Mouse (Mus musculus): ENCODE data around the gene Vill. TPM values are rescaled to one million over a fixed set of nuclear protein-coding genes. Genes with fewer than 3 reads are reported as not detected.
A peak's percentile ranks its signal among the peaks of the same experiment; 100 is the strongest.

The Vill gene
- polyA plus RNA-seq, 1 experiment from 2014 or later, result 9.3 TPM

DNA sequence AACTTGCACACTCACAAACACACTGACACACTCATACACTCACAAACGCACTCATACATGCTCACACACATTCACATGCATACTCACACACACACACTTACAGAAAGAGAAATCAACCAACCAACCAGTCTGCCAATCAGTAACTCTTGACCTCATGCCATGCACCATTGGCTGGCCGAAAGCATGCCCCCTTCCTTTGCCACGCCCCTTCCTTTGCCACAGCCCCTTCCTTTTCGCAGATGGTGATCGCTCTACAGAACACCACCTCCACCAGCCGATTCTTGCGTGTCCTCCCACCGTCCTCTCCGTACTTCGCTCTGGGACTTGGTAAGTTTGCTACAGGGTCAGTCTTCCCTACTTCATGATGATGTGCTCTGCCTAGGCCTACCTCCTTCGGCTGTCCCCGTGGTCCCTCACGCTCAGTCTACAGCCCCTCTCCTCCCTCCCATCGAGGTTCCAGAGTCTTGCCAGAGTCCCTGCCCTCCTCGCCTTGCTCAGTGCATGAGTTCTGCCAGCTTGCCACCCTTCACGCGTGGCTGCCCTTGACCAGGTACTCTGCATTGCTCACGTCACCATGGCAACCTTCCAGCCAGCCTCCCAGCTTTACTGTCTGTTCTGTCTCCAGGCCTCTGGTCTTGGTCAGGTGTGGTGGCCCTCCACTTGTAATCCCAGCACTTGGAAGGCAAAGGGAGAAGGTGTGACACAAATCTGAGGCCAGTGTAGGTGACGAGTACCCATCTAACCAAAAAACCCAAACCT, 67.0 kb downstream of the Vill start:
- Histone ChIP-seq H3K36me3 (replicated peaks; ENCODE audit: insufficient read depth, low read length) (no peaks in the 10 kb centered on the region), H3K4me1 (ENCODE audit: insufficient read depth) (no peaks in the 10 kb centered on the region), H3K4me3 (ENCODE audit: low read depth, low read length) (no peak overlapping the region), H3K27me3 (ENCODE audit: insufficient read depth, low read length) (no peaks in the 10 kb centered on the region), H3K27ac (ENCODE audit: low read depth) (no peak overlapping the region), H3K9me3 (ENCODE audit: low read length) (no peaks in the 10 kb centered on the region), H3K4me2 (ENCODE audit: low read depth, low read length) (no peak overlapping the region), H3K9ac (replicated peaks) (no peak overlapping the region)
- DNase-seq, result no peak
- TF ChIP-seq EP300 (IDR thresholded peaks at IDR 0.05; ENCODE audit: low read depth) (no peak), CTCF (IDR thresholded peaks at IDR 0.05; ENCODE audit: low read depth) (no peak)
- ATAC-seq, result no peak
- WGBS (ENCODE audit: insufficient replicate concordance), result 76% methylated on average over 19 of the region's 19 CpGs

DNA sequence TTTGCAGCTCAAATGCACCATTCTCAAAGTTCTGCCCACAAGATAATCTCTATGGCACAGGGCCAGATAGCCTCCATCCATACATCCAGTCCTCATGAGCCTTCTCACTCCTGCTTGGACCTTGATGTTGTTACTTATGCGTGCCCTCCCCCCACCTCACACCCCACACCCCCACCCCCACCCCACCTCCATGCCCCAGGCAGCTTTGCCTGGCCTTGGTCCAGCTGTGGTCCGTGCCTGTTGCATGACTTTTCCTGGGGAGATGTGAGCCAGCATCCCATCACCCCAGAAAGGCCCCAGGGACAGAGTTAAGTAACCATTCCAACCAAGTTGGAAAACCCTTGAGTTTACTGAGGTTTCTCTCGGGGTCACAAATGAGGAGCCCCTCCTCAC, 67.6 kb downstream of the Vill start:
- TF ChIP-seq EP300 (IDR thresholded peaks at IDR 0.05; ENCODE audit: low read depth) (no peak), CTCF (IDR thresholded peaks at IDR 0.05; ENCODE audit: low read depth) (no peak)
- Histone ChIP-seq H3K36me3 (replicated peaks; ENCODE audit: insufficient read depth, low read length) (no peaks in the 10 kb centered on the region), H3K4me2 (ENCODE audit: low read depth, low read length) (no peak overlapping the region), H3K4me1 (ENCODE audit: insufficient read depth) (no peaks in the 10 kb centered on the region), H3K4me3 (ENCODE audit: low read depth, low read length) (no peak overlapping the region), H3K27ac (ENCODE audit: low read depth) (no peak overlapping the region), H3K9me3 (ENCODE audit: low read length) (no peaks in the 10 kb centered on the region), H3K27me3 (ENCODE audit: insufficient read depth, low read length) (no peaks in the 10 kb centered on the region), H3K9ac (replicated peaks) (no peak overlapping the region)
- ATAC-seq, result no peak
- 47% methylated on average over 3 of the region's 3 CpGs for WGBS (ENCODE audit: insufficient replicate concordance)
- no peak for DNase-seq

Small RNA genes within 50 kb of the gene (microRNA-seq; reads per million reads assigned to microRNA genes)
- 18.2 reads per million, percentile 26 among the genes with 10 or more reads in this experiment for gene Mir26a-1

Other genes with a start within 250 kb of the Vill start
- gene Ctdspl, start 126.3 kb upstream of the Vill start, polyA plus RNA-seq (2015; fragmentation: Nextera tagmentation; extraction: Ambion mirVana), result 2.2 and 2.4 TPM in 2 replicates
- 0.85 and 1.1 TPM in 2 replicates for gene Plcd1, start 40.7 kb downstream of the Vill start, polyA plus RNA-seq (2015; fragmentation: Nextera tagmentation; extraction: Ambion mirVana)
- gene Dlec1, start 49.7 kb downstream of the Vill start, polyA plus RNA-seq (2015; fragmentation: Nextera tagmentation; extraction: Ambion mirVana), result 0.05 TPM in 2 replicates
- gene Acaa1b, start 104.3 kb downstream of the Vill start, polyA plus RNA-seq (2015; fragmentation: Nextera tagmentation; extraction: Ambion mirVana), result 496 and 544 TPM in 2 replicates
- not detected in 2 replicates for gene Gm47289, start 106.4 kb downstream of the Vill start, polyA plus RNA-seq (2015; fragmentation: Nextera tagmentation; extraction: Ambion mirVana)
- not detected in 2 replicates for gene Slc22a13, start 156.3 kb downstream of the Vill start, polyA plus RNA-seq (2015; fragmentation: Nextera tagmentation; extraction: Ambion mirVana)